Mouse (Mus musculus): ENCODE data around the gene Rtn1.

DNA sequence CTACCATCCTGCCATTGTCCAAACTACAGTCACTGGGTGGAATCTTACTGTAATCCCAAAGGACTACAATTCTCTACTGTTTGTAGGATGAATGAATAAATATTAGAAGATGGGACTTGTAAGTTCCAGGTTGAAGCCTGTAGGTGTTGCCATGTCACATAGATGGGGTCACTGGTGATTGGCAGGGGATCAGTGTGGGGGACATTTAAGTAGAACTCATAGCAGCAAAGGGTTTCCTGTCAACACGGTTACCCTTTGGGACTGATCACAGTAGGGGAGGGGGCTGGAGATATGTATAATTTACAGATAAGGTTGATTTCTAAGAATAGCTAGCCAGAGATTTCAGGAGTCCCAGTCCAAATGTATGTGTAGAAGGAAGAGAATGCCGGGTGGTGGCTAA is 171.6 kb downstream of the Rtn1 start:
- TF ChIP-seq CTCF (IDR thresholded peaks at IDR 0.05; ENCODE audit: borderline replicate concordance, insufficient read depth, low read depth, low read length) (no peak), POLR2A (IDR thresholded peaks at IDR 0.05; ENCODE audit: borderline replicate concordance, insufficient read depth, low read length) (no peak)

All from cerebellum, adult 2 months (tissue).